Mouse (Mus musculus) liver, embryonic 14.5 days (tissue): ENCODE measurements around the gene Abcb1b. TPM values are rescaled to one million over a fixed set of nuclear protein-coding genes. Genes with fewer than 3 reads are reported as not detected.
"Not testable (repeated sequence)": the region's sequence is repeated elsewhere in the genome, so short reads cannot be mapped to it uniquely, and the experiment has no call there.

Source experiments
- ATAC-seq: fragments of 200-750 bp; cut with Nextera tagmentation; 2 replicates; pipeline ENCODE4 v1.8.0; 2017; ENCODE audit warnings: moderate number of reproducible peaks, mild to moderate bottlenecking, moderate library complexity; ENCODE audit not compliant: insufficient read depth
- DNase-seq, 3 experiments: peaks; one replicate each; pipeline ENCODE4 v3.0.0-alpha.2; 2012 to 2013; ENCODE audit warnings: low read depth in 3 of 3, low spot score in 3 of 3
- H3K27ac ChIP-seq: fragments of 300-500 bp; sonication (generic); 2 replicates; pipeline ENCODE4 v1.5.1; 2014; ENCODE audit warnings: moderate library complexity, mild to moderate bottlenecking, control low read depth, inconsistent platforms
- H3K27me3 ChIP-seq: fragments of 300-500 bp; sonication (generic); 2 replicates; pipeline ENCODE4 v1.6.1; 2014; ENCODE audit warnings: mild to moderate bottlenecking, low read length, moderate library complexity; ENCODE audit not compliant: control insufficient read depth, insufficient read depth
- H3K36me3 ChIP-seq: fragments of 300-500 bp; sonication (generic); replicated peaks from 2 replicates; pipeline ENCODE4 v1.6.1; 2014; ENCODE audit warnings: low read depth; ENCODE audit not compliant: control insufficient read depth, insufficient read depth
- H3K4me1 ChIP-seq, 2 experiments: fragments of 200-500 bp in 1 of 2; fragments of 300-500 bp in 1 of 2; sonication (generic) in 1 of 2; replicated peaks; 2 replicates each; pipeline ENCODE4 v1.6.1; 2012 to 2014; ENCODE audit warnings: antibody characterized with exemption in 1 of 2, inconsistent platforms in 1 of 2, low read length in 1 of 2; ENCODE audit not compliant: control insufficient read depth in 2 of 2, insufficient read depth in 2 of 2
- H3K4me2 ChIP-seq: fragments of 300-500 bp; sonication (generic); 2 replicates; pipeline ENCODE4 v1.6.1; 2014; ENCODE audit warnings: low read depth, mild to moderate bottlenecking, control low read depth, moderate library complexity
- H3K4me3 ChIP-seq, 2 experiments: fragments of 200-500 bp in 1 of 2; fragments of 300-500 bp in 1 of 2; sonication (generic) in 1 of 2; 2 replicates each; pipeline ENCODE4 v1.5.1; 2012 to 2014; ENCODE audit warnings: low read depth in 2 of 2, low read length in 2 of 2, mild to moderate bottlenecking in 2 of 2, control low read depth in 1 of 2, inconsistent platforms in 1 of 2, moderate library complexity in 1 of 2; ENCODE audit not compliant: insufficient read depth in 1 of 2
- H3K9ac ChIP-seq: fragments of 300-500 bp; sonication (generic); replicated peaks from 2 replicates; pipeline ENCODE4 v1.6.1; 2014; ENCODE audit warnings: mild to moderate bottlenecking, control low read depth, moderate library complexity
- H3K9me3 ChIP-seq: fragments of 300-500 bp; sonication (generic); 2 replicates; pipeline ENCODE4 v1.6.1; 2016; ENCODE audit warnings: low read length, mixed read lengths; ENCODE audit not compliant: control insufficient read depth
- CTCF ChIP-seq: IDR thresholded peaks from 2 replicates; pipeline ENCODE4 v1.5.1; 2016; ENCODE audit warnings: antibody characterized with exemption, low read depth, control low read depth
- EP300 ChIP-seq: IDR thresholded peaks from 2 replicates; pipeline ENCODE4 v1.6.1; 2016; ENCODE audit warnings: antibody characterized with exemption, low read depth
- WGBS: fragments of 180-500 bp; shearing (Covaris S2); extraction: QIAGEN DNeasy Blood & Tissue Kit; methylation state at CpG from one replicate; pipeline ENCODE4 v1.1.7; 2014; ENCODE audit not compliant: insufficient replicate concordance; 5-methylcytosine and 5-hydroxymethylcytosine counted together
- polyA plus RNA-seq, 2 experiments: library from polyadenylated mRNA; depleted of rRNA in 1 of 2; stranded (reverse) in 1 of 2; unstranded in 1 of 2; fragments of >200 nt; fragmentation: Nextera tagmentation in 1 of 2; extraction: Ambion mirVana in 1 of 2; gene quantifications; 2 replicates each; pipeline versions ENCODE4 v1.2.1 to v1.2.3; 2012 to 2014

Gene Abcb1b
- polyA plus RNA-seq, 2 experiments, result 0.20 to 0.84 TPM

DNA sequence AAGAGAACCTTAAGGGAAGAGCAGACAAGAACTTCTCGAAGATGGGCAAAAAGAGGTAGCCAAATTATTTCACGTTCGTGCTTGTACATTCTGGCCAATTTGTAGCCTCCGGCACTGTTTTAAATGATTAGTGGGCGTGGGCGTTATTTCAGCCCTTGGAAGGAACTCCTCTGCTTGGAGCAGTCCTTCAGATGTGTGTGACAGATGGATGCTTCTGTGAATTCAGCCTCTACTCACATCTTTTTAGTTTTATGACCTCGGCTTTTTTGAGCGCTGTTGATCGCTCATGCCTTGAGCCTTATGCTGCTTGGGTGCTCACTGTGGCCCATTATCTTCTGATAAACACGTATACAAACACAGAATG, 787 bp downstream of the Abcb1b start:
- peak overlapping the region; percentile 66 for H3K4me2 ChIP-seq
- ATAC-seq (no peak), DNase-seq (no peak)
- H3K9me3 ChIP-seq, result no peaks in the 10 kb centered on the region
- H3K4me1 ChIP-seq, result peaks cover 0 to 4% of the 10 kb centered on the region in 2 experiments; a peak in 1 of 4 replicates
- no peak for TF ChIP-seq EP300
- no peak for TF ChIP-seq CTCF
- no peak overlapping the region for H3K27ac ChIP-seq
- H3K4me3 ChIP-seq, result peak overlapping the region; percentile 46 to 54
- no peaks in the 10 kb centered on the region for H3K36me3 ChIP-seq
- H3K9ac ChIP-seq, result no peak overlapping the region
- peaks cover 5% of the 10 kb centered on the region for H3K27me3 ChIP-seq
- 22% methylated on average over 10 of the region's 10 CpGs for WGBS

DNA sequence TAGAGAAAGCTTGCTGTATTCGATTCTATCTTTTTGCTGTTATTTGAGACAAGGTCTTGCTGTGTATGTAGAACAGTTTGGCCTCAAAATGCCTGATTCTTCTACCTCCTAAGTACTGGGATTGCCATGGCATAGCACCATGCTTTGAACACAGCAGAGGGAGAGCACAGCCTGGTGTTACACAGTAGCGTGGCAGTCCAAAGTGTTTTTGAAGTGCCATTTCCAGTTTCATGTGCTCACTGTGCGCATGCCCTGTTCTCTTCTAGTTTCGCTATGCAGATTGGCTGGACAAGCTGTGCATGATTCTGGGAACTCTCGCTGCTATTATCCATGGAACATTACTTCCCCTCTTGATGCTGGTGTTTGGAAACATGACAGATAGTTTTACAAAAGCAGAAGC, 7.8 kb downstream of the Abcb1b start:
- WGBS, result 69% methylated on average over 5 of the region's 5 CpGs

DNA sequence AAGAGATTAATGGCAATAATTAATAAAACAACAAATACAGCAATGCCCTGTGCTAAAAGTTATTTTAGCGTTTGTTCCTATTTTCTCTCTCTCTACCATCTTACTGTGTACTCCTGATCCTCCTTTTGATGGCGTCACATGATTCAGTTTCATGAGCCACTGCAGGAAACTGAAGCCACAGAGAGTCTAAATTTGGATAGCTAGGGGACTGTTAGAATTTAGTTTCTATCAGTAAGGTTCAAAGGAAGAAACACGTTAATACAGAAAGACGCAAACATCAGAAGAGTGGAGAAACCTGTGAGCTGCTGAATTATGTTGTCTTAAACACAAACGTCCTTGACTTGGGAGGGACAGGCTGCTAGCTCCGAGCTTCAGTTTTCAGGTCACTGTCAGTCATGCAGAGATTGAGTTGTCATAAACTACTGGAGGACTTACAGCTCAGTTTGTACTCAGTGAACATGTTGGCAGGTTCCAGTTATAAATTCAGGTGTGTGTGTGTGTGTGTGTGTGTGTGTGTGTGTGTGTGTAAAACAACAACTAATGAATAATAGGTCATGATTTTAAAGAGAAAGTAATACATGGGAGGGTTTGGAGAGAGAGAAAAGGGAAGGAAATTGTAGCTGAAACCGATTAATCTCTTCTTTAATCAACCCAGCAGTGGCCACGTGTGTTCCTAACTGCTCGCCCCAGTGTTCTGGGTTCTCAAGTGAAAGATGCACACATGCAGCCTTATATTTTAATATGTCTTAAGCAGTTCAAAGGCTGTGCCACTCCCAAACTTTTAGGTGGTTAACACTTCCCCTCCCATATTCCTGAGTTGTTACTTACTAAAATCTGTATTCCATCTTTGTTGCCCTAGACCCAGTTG, 9.4 kb downstream of the Abcb1b start:
- no peaks in the 10 kb centered on the region for H3K27me3 ChIP-seq
- ATAC-seq, result no peak
- no peaks in the 10 kb centered on the region for H3K4me1 ChIP-seq
- H3K36me3 ChIP-seq, result no peaks in the 10 kb centered on the region
- DNase-seq, result no peak
- H3K27ac ChIP-seq, result no peak overlapping the region
- H3K4me2 ChIP-seq, result no peak overlapping the region
- 23% methylated on average over 9 of the region's 9 CpGs for WGBS
- H3K9me3 ChIP-seq, result no peaks in the 10 kb centered on the region
- TF ChIP-seq CTCF, result no peak
- TF ChIP-seq EP300, result no peak
- no peak overlapping the region for H3K4me3 ChIP-seq
- H3K9ac ChIP-seq, result no peak overlapping the region

More for the DNA sequence above, 7.8 kb downstream of the Abcb1b start:
- Histone ChIP-seq H3K9me3 (no peaks in the 10 kb centered on the region), H3K27me3 (no peaks in the 10 kb centered on the region), H3K4me1 (no peaks in the 10 kb centered on the region), H3K27ac (no peak overlapping the region), H3K4me2 (no peak overlapping the region), H3K9ac (no peak overlapping the region), H3K36me3 (no peaks in the 10 kb centered on the region), H3K4me3 (no peak overlapping the region)
- ATAC-seq (no peak), DNase-seq (no peak)
- TF ChIP-seq EP300 (no peak), CTCF (no peak)

DNA sequence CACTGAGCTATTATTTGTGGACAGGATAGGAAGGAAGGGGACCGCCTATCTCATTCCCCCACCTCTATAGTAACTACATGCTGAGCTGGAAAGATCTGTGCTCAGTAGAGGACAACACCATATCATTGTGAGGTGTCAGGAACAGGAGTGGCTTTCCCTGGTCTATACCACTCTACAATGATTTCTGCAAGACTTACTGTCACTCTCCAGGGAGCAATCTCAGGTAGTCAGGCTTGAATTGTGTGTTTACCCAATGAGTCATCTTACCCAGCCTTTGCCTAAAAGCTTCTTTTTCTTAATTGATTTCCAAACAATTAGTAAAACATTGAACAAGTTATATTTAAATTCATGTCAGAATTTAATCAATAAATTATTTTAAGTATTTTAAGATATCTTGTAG, 15.9 kb downstream of the Abcb1b start:
- Histone ChIP-seq H3K9ac (no peak overlapping the region), H3K27me3 (no peaks in the 10 kb centered on the region), H3K4me3 (no peak overlapping the region), H3K4me2 (no peak overlapping the region), H3K4me1 (no peaks in the 10 kb centered on the region), H3K9me3 (no peaks in the 10 kb centered on the region), H3K36me3 (no peaks in the 10 kb centered on the region), H3K27ac (no peak overlapping the region)
- ATAC-seq, result no peak
- 50% methylated on average over 1 of the region's 1 CpGs for WGBS
- no peak for DNase-seq
- no peak for TF ChIP-seq CTCF
- TF ChIP-seq EP300, result no peak

DNA sequence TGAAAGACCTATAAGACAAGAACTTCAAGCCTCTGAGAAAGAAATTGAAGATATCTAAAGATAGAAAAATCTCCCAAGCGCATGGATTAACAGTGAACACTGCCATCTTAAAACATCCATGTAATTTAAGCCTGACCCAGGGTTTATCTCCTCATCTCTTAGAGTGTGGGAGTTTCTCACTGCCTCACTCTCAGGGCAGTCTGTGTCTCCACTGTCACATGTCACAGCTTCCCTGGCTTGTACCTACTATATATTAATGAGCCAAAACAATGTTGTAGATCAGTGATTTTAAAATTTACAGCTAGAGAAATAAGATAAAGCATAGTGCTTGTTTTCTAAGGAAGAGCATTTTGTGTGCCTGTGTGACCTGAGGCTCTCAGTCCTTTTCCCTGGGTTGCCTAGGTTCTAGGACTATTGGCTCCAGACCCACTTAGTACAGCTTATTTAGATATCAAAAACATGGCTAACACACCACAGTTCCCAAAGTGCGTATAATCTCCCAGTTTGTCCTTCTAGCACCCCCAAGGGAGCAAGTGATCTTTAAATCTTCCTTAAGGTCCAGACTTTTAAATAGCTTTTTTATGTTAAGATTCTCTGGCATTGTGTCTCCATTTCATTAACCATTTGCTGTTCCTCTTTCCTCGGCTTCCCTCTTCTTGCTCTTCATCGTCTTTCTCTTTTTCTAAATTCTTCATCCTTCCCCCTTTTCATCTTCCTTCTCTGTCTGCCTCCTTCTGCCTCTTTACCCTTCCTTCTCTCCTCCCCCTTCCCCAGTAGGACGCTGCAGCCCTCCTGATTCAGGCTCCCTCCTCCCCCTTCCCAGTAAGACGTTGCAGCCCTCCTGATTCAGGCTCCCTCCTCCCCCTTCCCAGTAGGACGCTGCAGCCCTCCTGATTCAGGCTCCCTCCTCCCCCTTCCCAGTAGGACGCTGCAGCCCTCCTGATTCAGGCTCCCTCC, 22.0 kb downstream of the Abcb1b start:
- Histone ChIP-seq H3K27me3 (no peaks in the 10 kb centered on the region), H3K36me3 (no peaks in the 10 kb centered on the region), H3K4me3 (no peak overlapping the region), H3K9ac (no peak overlapping the region), H3K4me2 (no peak overlapping the region), H3K4me1 (0 out of 4 replicates have a peak, but pooled peaks cover 0 to 1% of the 10 kb centered on the region in 2 experiments), H3K27ac (no peak overlapping the region), H3K9me3 (no peaks in the 10 kb centered on the region)
- DNase-seq (no peak), ATAC-seq (no peak)
- WGBS, result 17% methylated on average over 7 of the region's 8 CpGs
- no peak for TF ChIP-seq EP300
- no peak for TF ChIP-seq CTCF

DNA sequence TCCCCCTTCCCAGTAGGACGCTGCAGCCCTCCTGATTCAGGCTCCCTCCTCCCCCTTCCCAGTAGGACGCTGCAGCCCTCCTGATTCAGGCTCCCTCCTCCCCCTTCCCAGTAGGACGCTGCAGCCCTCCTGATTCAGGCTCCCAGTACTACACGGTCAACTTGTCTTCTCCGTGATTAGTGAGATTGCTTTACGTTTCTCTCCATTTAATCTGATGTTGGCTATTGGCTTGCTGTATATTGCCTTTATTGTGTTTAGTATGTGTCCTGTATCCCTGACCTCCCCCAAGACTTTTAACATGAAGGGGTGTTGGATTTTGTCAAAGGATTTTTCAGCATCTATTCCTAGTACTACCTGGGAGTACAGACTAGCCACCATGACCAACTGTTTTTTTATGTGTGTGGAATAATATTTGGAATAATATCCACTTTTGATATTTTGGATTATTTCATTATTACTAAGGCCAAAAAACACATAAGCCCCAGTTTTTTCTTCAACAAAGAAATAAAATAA, 22.7 kb downstream of the Abcb1b start:
- H3K9ac ChIP-seq, DNase-seq, H3K4me3 ChIP-seq, H3K4me1 ChIP-seq, H3K4me2 ChIP-seq, H3K27me3 ChIP-seq, H3K27ac ChIP-seq, H3K36me3 ChIP-seq, H3K9me3 ChIP-seq, ATAC-seq: not testable (repeated sequence)
- WGBS, result 6% methylated on average over 4 of the region's 6 CpGs
